In genomic region chr10:41505446-41505845, GRCm38 (mm10) we compare ENCODE assay signal across 7 mouse cellular contexts. TPM values are rescaled to one million over a fixed set of nuclear protein-coding genes. Genes with fewer than 3 reads are reported as not detected.
DNase-seq lines count a peak whose midpoint lies in the region; ATAC-seq and TF ChIP-seq lines count a peak whose summit lies in the region.
"Not testable (repeated sequence)": the region's sequence is repeated elsewhere in the genome, so short reads cannot be mapped to it uniquely, and the experiment has no call there.

No protein-coding gene starts in this region.

- not testable (repeated sequence) for H3K4me2 ChIP-seq in intestine, embryonic 14.5 days (ENCODE audit: low read length)

- peak; percentile 76 for TF ChIP-seq CTCF in cortical plate, adult 2 months (IDR thresholded peaks at IDR 0.05; ENCODE audit: extremely low read depth, insufficient read depth, low read length)

- ATAC-seq in activated CD4-positive, CD25-positive, alpha-beta regulatory T cell, adult 4 months = peak; percentile 75
- not testable (repeated sequence) for ATAC-seq in intestine, embryonic 14.5 days (replicated peaks; ENCODE audit: low FRiP score, low TSS enrichment, low read depth)

- WGBS in intestine, embryonic 14.5 days = 2% methylated on average over 3 of the region's 3 CpGs

- H3K36me3 ChIP-seq in intestine, embryonic 14.5 days (ENCODE audit: control insufficient read depth, insufficient read depth, low read length) = not testable (repeated sequence)

- H3K4me3 ChIP-seq in cortical plate, adult 2 months (ENCODE audit: insufficient read depth, low read length); intestine, embryonic 14.5 days (ENCODE audit: low read depth, low read length): not testable (repeated sequence)

- not testable (repeated sequence) for TF ChIP-seq POLR2A in cortical plate, adult 2 months (IDR thresholded peaks at IDR 0.05; ENCODE audit: extremely low read depth, insufficient read depth, low read length)

- not testable (repeated sequence) for H3K4me1 ChIP-seq in cortical plate, adult 2 months (ENCODE audit: control insufficient read depth, insufficient read depth, low read length); intestine, embryonic 14.5 days (replicated peaks; ENCODE audit: control insufficient read depth, insufficient read depth, low read length)

- not testable (repeated sequence) for H3K9me3 ChIP-seq in intestine, embryonic 14.5 days (ENCODE audit: control insufficient read depth, low read length)

- not testable (repeated sequence) for H3K9ac ChIP-seq in intestine, embryonic 14.5 days (ENCODE audit: low read length)

- not testable (repeated sequence) for H3K27me3 ChIP-seq in intestine, embryonic 14.5 days (replicated peaks; ENCODE audit: control insufficient read depth, insufficient read depth, low read length)

- not testable (repeated sequence) for H3K27ac ChIP-seq in cortical plate, adult 2 months (ENCODE audit: insufficient read depth, low read length); intestine, embryonic 14.5 days (ENCODE audit: low read depth)

- peak; percentile 27 to 40 for DNase-seq in gastrocnemius, adult 8-10 months (ENCODE audit: low spot score in 2 of 2)
- peak; percentile 64 for DNase-seq in intestine, embryonic 14.5 days (ENCODE audit: low spot score)
- DNase-seq in left cerebral cortex, adult 18-20 months (ENCODE audit: low spot score in 2 of 2) = peak; percentile 53 to 65
- DNase-seq in mesoderm, embryonic 11.5 days (ENCODE audit: low read depth, low spot score) = peak; percentile 83
- peak; percentile 82 to 88 for DNase-seq in right cerebral cortex, postnatal 10 days (ENCODE audit: low spot score in 2 of 2)

RNA-seq across cellular contexts. Expression of gene Cd164, which starts 13.8 kb away (rescaled TPM):
- 100 to 1,000 TPM; 202 to 222 TPM for polyA plus RNA-seq in activated CD4-positive, CD25-positive, alpha-beta regulatory T cell, adult 4 months (2017; shearing (Covaris generic))
- polyA plus RNA-seq in cortical plate, adult 2 months (2012; rRNA removed) = 51.3 and 59.3 TPM in 2 replicates
- 100 to 1,000 TPM; 129 to 163 (median 141) TPM for total RNA-seq in gastrocnemius, adult 8-10 months (2022)
- polyA plus RNA-seq in intestine, embryonic 14.5 days (2014; fragmentation: Nextera tagmentation; extraction: Ambion mirVana) = 180 and 184 TPM in 2 replicates
- 10 to 100 TPM; 61.0 to 68.7 TPM for total RNA-seq in left cerebral cortex, adult 18-20 months (2021)

RNA-seq across cellular contexts. Expression of gene Ppil6, which starts 15.2 kb away (rescaled TPM):
- under 1 TPM in 1 of 2 experiments, not detected in 1; 0.89 TPM for polyA plus RNA-seq in activated CD4-positive, CD25-positive, alpha-beta regulatory T cell, adult 4 months (2017; shearing (Covaris generic))
- polyA plus RNA-seq in cortical plate, adult 2 months (2012; rRNA removed) = 5.2 and 7.0 TPM in 2 replicates
- not detected for total RNA-seq in gastrocnemius, adult 8-10 months (2022)
- 0.76 and 1.5 TPM in 2 replicates for polyA plus RNA-seq in intestine, embryonic 14.5 days (2014; fragmentation: Nextera tagmentation; extraction: Ambion mirVana)
- total RNA-seq in left cerebral cortex, adult 18-20 months (2021) = 1 to 10 TPM; 4.4 to 5.7 TPM

RNA-seq across cellular contexts. Expression of gene Smpd2, which starts 15.3 kb away (rescaled TPM):
- 10 to 100 TPM; 23.2 to 25.9 TPM for polyA plus RNA-seq in activated CD4-positive, CD25-positive, alpha-beta regulatory T cell, adult 4 months (2017; shearing (Covaris generic))
- polyA plus RNA-seq in cortical plate, adult 2 months (2012; rRNA removed) = 33.8 and 36.5 TPM in 2 replicates
- 1 to 10 TPM; 6.8 to 10.0 (median 9.5) TPM for total RNA-seq in gastrocnemius, adult 8-10 months (2022)
- 55.5 and 60.8 TPM in 2 replicates for polyA plus RNA-seq in intestine, embryonic 14.5 days (2014; fragmentation: Nextera tagmentation; extraction: Ambion mirVana)
- total RNA-seq in left cerebral cortex, adult 18-20 months (2021) = 10 to 100 TPM; 15.0 to 16.9 TPM

RNA-seq across cellular contexts. Expression of gene Mical1, which starts 29.3 kb away (rescaled TPM):
- 10 to 100 TPM; 67.8 to 99.6 TPM for polyA plus RNA-seq in activated CD4-positive, CD25-positive, alpha-beta regulatory T cell, adult 4 months (2017; shearing (Covaris generic))
- polyA plus RNA-seq in cortical plate, adult 2 months (2012; rRNA removed) = 15.3 and 18.4 TPM in 2 replicates
- 1 to 10 TPM; 2.2 to 4.0 (median 3.5) TPM for total RNA-seq in gastrocnemius, adult 8-10 months (2022)
- polyA plus RNA-seq in intestine, embryonic 14.5 days (2014; fragmentation: Nextera tagmentation; extraction: Ambion mirVana) = 29.5 and 30.1 TPM in 2 replicates
- 10 to 100 TPM; 25.1 to 25.5 TPM for total RNA-seq in left cerebral cortex, adult 18-20 months (2021)

RNA-seq across cellular contexts. Expression of gene Zbtb24, which starts 55.3 kb away (rescaled TPM):
- polyA plus RNA-seq in activated CD4-positive, CD25-positive, alpha-beta regulatory T cell, adult 4 months (2017; shearing (Covaris generic)) = 10 to 100 TPM; 22.2 to 30.7 TPM
- 14.2 and 17.6 TPM in 2 replicates for polyA plus RNA-seq in cortical plate, adult 2 months (2012; rRNA removed)
- 1 to 10 TPM; 4.0 to 6.4 (median 4.7) TPM for total RNA-seq in gastrocnemius, adult 8-10 months (2022)
- 15.0 and 16.7 TPM in 2 replicates for polyA plus RNA-seq in intestine, embryonic 14.5 days (2014; fragmentation: Nextera tagmentation; extraction: Ambion mirVana)
- total RNA-seq in left cerebral cortex, adult 18-20 months (2021) = 10 to 100 TPM; 19.1 to 19.8 TPM

Comparison
In these comparisons a context has a peak if more than half of its experiments do, and no peak if none do; other contexts are left out.
1. DNase-seq: peak in every context shown above with its lines; median percentile 85 in right cerebral cortex, postnatal 10 days; 83 in mesoderm, embryonic 11.5 days; 64 in intestine, embryonic 14.5 days; 59 in left cerebral cortex, adult 18-20 months; 34 in gastrocnemius, adult 8-10 months.